Mouse (Mus musculus) testis, adult 2 months (tissue): ENCODE measurements around the gene Senp8.

Source experiments
- CTCF ChIP-seq: fragments of 200-500 bp; IDR thresholded peaks from 2 replicates; pipeline ENCODE4 v1.5.1; 2012; ENCODE audit warnings: low read depth, mild to moderate bottlenecking, inconsistent platforms, low read length, moderate library complexity; ENCODE audit not compliant: control insufficient read depth, insufficient read depth, insufficient replicate concordance
- POLR2A ChIP-seq: fragments of 200-500 bp; IDR thresholded peaks from 2 replicates; pipeline ENCODE4 v1.6.1; 2012; ENCODE audit warnings: low read depth, mild to moderate bottlenecking, inconsistent platforms, low read length, moderate library complexity; ENCODE audit not compliant: control insufficient read depth

GRCm38 (mm10) chr9:59691635-59692094, 58.8 kb downstream of the Senp8 start:
- TF ChIP-seq CTCF (no peak), POLR2A (no peak)
